Mouse (Mus musculus) kidney, adult 2 months (tissue): ENCODE data around the gene Ccdc85b. TPM values are rescaled to one million over a fixed set of nuclear protein-coding genes. Genes with fewer than 3 reads are reported as not detected.
A peak's percentile ranks its signal among the peaks of the same experiment; 100 is the strongest.
"Not testable (repeated sequence)": the region's sequence is repeated elsewhere in the genome, so short reads cannot be mapped to it uniquely, and the experiment has no call there.

Experiments used
- DNase-seq: peaks from one replicate; pipeline ENCODE4 v3.0.0; 2021
- H3K27ac ChIP-seq: fragments of 200-500 bp; 2 replicates; pipeline ENCODE4 v1.5.1; 2012; ENCODE audit warnings: low read depth, low read length, control low read depth, inconsistent platforms; ENCODE audit not compliant: insufficient read depth
- H3K27me3 ChIP-seq: fragments of 200-500 bp; replicated peaks from 2 replicates; pipeline ENCODE4 v1.6.1; 2012; ENCODE audit warnings: mild to moderate bottlenecking, moderate library complexity, low read length, inconsistent platforms; ENCODE audit not compliant: control insufficient read depth, insufficient read depth
- H3K36me3 ChIP-seq: fragments of 200-500 bp; 2 replicates; pipeline ENCODE4 v1.6.1; 2012; ENCODE audit warnings: mild to moderate bottlenecking, moderate library complexity, low read length, inconsistent platforms; ENCODE audit not compliant: control insufficient read depth, insufficient read depth
- H3K4me1 ChIP-seq: fragments of 200-500 bp; 2 replicates; pipeline ENCODE4 v1.6.1; 2011; ENCODE audit warnings: low read length; ENCODE audit not compliant: control insufficient read depth, insufficient read depth
- H3K4me3 ChIP-seq: fragments of 200-500 bp; 2 replicates; pipeline ENCODE4 v1.5.1; 2011; ENCODE audit warnings: mild to moderate bottlenecking, low read depth, low read length, control low read depth; ENCODE audit not compliant: insufficient read depth
- CTCF ChIP-seq: fragments of 200-500 bp; conservative IDR thresholded peaks from 2 replicates; pipeline ENCODE4 v1.5.1; 2011; ENCODE audit warnings: low read depth, mild to moderate bottlenecking, control low read depth, low read length, moderate library complexity, mixed read lengths; ENCODE audit not compliant: insufficient read depth, insufficient read length
- POLR2A ChIP-seq: fragments of 200-500 bp; IDR thresholded peaks from one replicate; pipeline ENCODE4 v1.6.1; 2011; ENCODE audit warnings: low read depth, low read length, control low read depth
- WGBS: fragments of 180-500 bp; shearing (Covaris S2); methylation state at CpG from one replicate; pipeline ENCODE4 v1.1.7; 2018; 5-methylcytosine and 5-hydroxymethylcytosine counted together
- polyA plus RNA-seq: library from polyadenylated mRNA; depleted of rRNA; stranded (reverse); fragments of >200 nt; gene quantifications from 2 replicates; pipeline ENCODE4 v1.2.3, GENCODE M21; 2012

Ccdc85b gene
- polyA plus RNA-seq, 1 experiment, result 5.0 TPM

DNA sequence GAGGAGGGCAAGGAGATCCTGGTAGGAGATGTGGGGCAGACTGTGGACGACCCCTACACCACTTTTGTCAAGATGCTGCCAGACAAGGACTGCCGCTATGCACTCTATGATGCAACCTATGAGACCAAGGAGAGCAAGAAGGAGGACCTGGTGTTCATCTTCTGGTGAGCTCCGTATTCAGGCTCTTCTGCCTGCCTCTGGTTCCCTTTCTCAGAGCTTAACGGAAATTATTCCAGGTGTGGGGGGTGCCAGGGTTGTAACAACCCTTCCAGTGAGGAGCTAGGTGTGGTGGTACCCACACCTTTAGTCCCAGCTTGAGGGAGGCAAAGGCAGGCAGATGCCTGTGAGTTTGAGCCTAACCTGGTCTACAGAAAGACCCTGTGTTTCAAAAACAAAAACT lies 34.9 kb upstream of the Ccdc85b start:
- 65% methylated on average over 4 of the region's 4 CpGs for WGBS
- H3K36me3 ChIP-seq, result peaks cover 2% of the 10 kb centered on the region; the same call in 1 of the 2 replicates

GRCm38 (mm10) chr19:5490898-5491708 lies 33.4 kb upstream of the Ccdc85b start:
- Histone ChIP-seq H3K4me1 (peaks cover 10% of the 10 kb centered on the region; the same call in 1 of the 2 replicates), H3K4me3 (peak overlapping the region; percentile 93), H3K27ac (peak overlapping the region; percentile 95), H3K36me3 (peaks cover 2% of the 10 kb centered on the region; the same call in 1 of the 2 replicates), H3K27me3 (no peaks in the 10 kb centered on the region)
- TF ChIP-seq CTCF (no peak), POLR2A (peak; percentile 55)
- under 1% methylated on average over 59 of the region's 59 CpGs for WGBS
- DNase-seq, result peak; percentile 94

More for the DNA sequence above, 34.9 kb upstream of the Ccdc85b start:
- Histone ChIP-seq H3K27me3 (no peaks in the 10 kb centered on the region), H3K4me1 (peaks cover 10% of the 10 kb centered on the region; the same call in 1 of the 2 replicates), H3K4me3 (no peak overlapping the region), H3K27ac (no peak overlapping the region)
- no peak for TF ChIP-seq POLR2A
- no peak for TF ChIP-seq CTCF
- DNase-seq, result no peak

GRCm38 (mm10) chr19:5490313-5490897 lies 32.7 kb upstream of the Ccdc85b start, which contains the start of gene Cfl1:
Gene Cfl1 (plus strand): TSS chr19:5490455.
- Histone ChIP-seq H3K27me3 (no peaks in the 10 kb centered on the region), H3K4me1 (peaks cover 10% of the 10 kb centered on the region; the same call in 1 of the 2 replicates), H3K36me3 (peaks cover 2% of the 10 kb centered on the region; the same call in 1 of the 2 replicates), H3K27ac (peak within 1 kb of the TSS; percentile 98), H3K4me3 (peak within 1 kb of the TSS; percentile 93)
- under 1% methylated on average over 62 of the region's 62 CpGs for WGBS
- DNase-seq, result peak; percentile 98
- TF ChIP-seq POLR2A (peak; percentile 93), CTCF (no peak)

- H3K4me3 ChIP-seq, H3K27me3 ChIP-seq, DNase-seq, H3K4me1 ChIP-seq, H3K36me3 ChIP-seq: not testable (repeated sequence)
- H3K27ac ChIP-seq, result peak overlapping the region; percentile 41
- 28% methylated on average over 10 of the region's 10 CpGs for WGBS
Measured at GRCm38 (mm10) chr19:5489721-5490120, 32.0 kb upstream of the Ccdc85b start.

DNA sequence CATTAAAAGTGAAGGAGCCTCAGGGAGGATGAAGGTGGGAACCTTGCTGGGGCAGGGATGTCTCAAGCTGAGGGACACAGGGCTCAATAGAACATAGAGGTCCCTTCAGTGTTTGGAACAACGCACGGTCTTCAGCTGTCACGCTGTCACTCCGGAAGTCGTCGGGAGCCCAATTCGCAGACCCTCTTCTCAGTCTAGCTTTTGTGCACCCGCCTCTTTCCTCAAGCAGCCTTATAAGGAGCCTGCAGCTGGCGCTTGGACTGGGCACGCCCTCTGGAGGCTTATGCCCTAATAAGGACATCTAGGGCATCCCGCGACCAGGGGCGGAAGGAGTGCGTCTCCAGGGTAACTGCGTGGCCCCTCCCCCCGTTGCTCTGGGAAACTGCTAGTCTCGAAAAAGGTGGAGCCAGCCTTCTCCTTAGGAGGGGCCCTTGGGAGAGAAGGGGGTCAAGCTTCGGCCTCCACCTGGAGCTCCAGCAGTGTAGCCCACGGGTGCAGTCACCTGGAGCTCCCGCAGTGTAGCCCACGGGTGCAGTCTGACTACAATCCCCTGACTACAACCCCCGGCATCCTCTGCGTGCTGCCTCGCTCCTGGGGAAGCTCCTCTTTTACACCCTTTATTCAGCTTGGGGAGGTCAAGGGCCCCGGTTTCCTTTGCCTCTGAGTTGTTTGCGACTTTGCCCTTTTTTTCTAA lies 31.3 kb upstream of the Ccdc85b start:
- H3K36me3 ChIP-seq, result peaks cover 2% of the 10 kb centered on the region; the same call in 1 of the 2 replicates
- H3K27ac ChIP-seq, result peak overlapping the region; percentile 98

DNA sequence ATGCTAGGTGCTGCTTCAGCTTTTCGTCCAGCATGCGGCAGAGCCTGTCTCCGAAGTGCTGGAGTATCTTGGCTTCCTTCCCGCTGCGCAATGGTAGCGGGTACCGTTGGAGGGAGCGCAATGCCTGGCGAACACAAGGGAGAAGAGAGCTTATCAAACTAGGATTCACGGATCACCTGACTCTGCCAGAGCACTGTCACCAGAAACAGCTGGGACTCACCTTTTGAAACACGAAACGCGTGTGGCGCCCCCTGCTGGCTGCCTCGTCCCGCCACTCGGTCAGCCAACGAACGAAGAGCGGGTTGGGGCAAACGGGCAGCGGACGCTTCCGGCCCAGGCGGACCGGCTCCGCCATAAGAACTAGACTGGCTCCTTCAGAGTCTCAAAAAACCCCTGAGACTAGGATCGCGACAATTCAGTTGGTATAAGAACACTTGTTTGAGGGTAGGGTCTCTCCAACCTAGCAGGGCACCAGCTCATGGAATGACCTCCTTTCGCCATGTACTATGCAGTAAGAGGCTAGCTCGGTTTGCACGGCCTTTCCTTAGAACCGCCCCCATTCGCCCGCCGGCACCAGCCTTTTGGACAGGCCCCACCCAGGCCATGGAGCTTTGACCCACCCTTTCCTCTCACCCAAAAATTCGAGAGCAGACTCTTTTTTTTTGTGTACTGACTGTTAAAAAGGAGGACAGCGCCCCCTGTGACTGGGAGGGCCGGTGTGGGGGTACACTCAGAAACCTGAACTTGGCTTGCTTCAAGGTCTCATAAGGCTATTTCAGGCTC lies 30.3 kb upstream of the Ccdc85b start, which contains the start of gene Mus81:
Gene Mus81 (minus strand): TSS at position 635 of the 783 bp plus-strand sequence.
- TF ChIP-seq CTCF (peak; percentile 85), POLR2A (peak; percentile 36)
- peak within 1 kb of the TSS; percentile 58 for H3K4me3 ChIP-seq
- H3K4me1 ChIP-seq, result peaks cover 5% of the 10 kb centered on the region; the same call in 1 of the 2 replicates
- H3K36me3 ChIP-seq, result peaks cover under 1% of the 10 kb centered on the region; the same call in 1 of the 2 replicates
- peak; percentile 98 for DNase-seq
- under 1% methylated on average over 39 of the region's 39 CpGs for WGBS
- H3K27me3 ChIP-seq, result no peaks in the 10 kb centered on the region
- H3K27ac ChIP-seq, result peak within 1 kb of the TSS; percentile 98

More for the DNA sequence above, 31.3 kb upstream of the Ccdc85b start:
- H3K27me3 ChIP-seq, result no peaks in the 10 kb centered on the region
- H3K4me1 ChIP-seq, result peaks cover 7% of the 10 kb centered on the region; the same call in 1 of the 2 replicates
- DNase-seq, result peak; percentile 99
- under 1% methylated on average over 26 of the region's 26 CpGs for WGBS
- no peak for TF ChIP-seq CTCF
- TF ChIP-seq POLR2A, result peak; percentile 87
- H3K4me3 ChIP-seq, result peak overlapping the region; percentile 58
